Mouse (Mus musculus) MEL (cell line): ENCODE data around the gene Wipf3. TPM values are rescaled to one million over a fixed set of nuclear protein-coding genes. Genes with fewer than 3 reads are reported as not detected.

Source experiments
- DNase-seq: peaks from one replicate; pipeline ENCODE4 v3.0.0; 2011; ENCODE audit warnings: low read depth, low spot score
- H3K27ac ChIP-seq: 2 replicates; pipeline ENCODE4 v1.5.1; 2012; ENCODE audit warnings: low read depth, mild to moderate bottlenecking, control low read depth, low read length, moderate library complexity; ENCODE audit not compliant: control insufficient read depth
- H3K27me3 ChIP-seq, 2 experiments: fragments of 150-350 bp in 1 of 2; sonication (generic) in 1 of 2; 2 replicates each; pipeline ENCODE4 v1.6.1; 2012; ENCODE audit warnings: low read length in 2 of 2, mild to moderate bottlenecking in 2 of 2, improper control_type of control experiment in 1 of 2, moderate library complexity in 1 of 2; ENCODE audit not compliant: insufficient read depth in 2 of 2, control insufficient read depth in 1 of 2
- H3K36me3 ChIP-seq, 2 experiments: 2 replicates each; pipeline ENCODE4 v1.6.1; 2012 to 2014; ENCODE audit warnings: low read length in 2 of 2, improper control_type of control experiment in 1 of 2, inconsistent platforms in 1 of 2, mild to moderate bottlenecking in 1 of 2; ENCODE audit not compliant: insufficient read depth in 2 of 2, control insufficient read depth in 1 of 2
- H3K4me1 ChIP-seq, 2 experiments: fragments of 150-350 bp in 1 of 2; sonication (generic) in 1 of 2; 2 replicates each; pipeline ENCODE4 v1.6.1; 2012; ENCODE audit warnings: low read length in 2 of 2, improper control_type of control experiment in 1 of 2, mild to moderate bottlenecking in 1 of 2; ENCODE audit not compliant: insufficient read depth in 2 of 2, control insufficient read depth in 1 of 2
- H3K4me3 ChIP-seq, 2 experiments: fragments of 150-350 bp in 1 of 2; sonication (generic) in 1 of 2; 2 replicates each; pipeline ENCODE4 v1.5.1; 2012; ENCODE audit warnings: low read depth in 2 of 2, low read length in 2 of 2, mild to moderate bottlenecking in 2 of 2, moderate library complexity in 2 of 2, control low read depth in 1 of 2, improper control_type of control experiment in 1 of 2; ENCODE audit not compliant: control insufficient read depth in 1 of 2, insufficient read depth in 1 of 2
- H3K79me2 ChIP-seq: 2 replicates; pipeline ENCODE4 v1.6.1; 2012; ENCODE audit warnings: mild to moderate bottlenecking, low read length, moderate library complexity; ENCODE audit not compliant: control insufficient read depth, poor library complexity, insufficient read depth
- H3K9ac ChIP-seq: 2 replicates; pipeline ENCODE4 v1.6.1; 2012; ENCODE audit warnings: low read depth, mild to moderate bottlenecking, control low read depth, low read length, moderate library complexity; ENCODE audit not compliant: control insufficient read depth, poor library complexity, severe bottlenecking
- H3K9me3 ChIP-seq: fragments of 150-350 bp; sonication (generic); replicated peaks from 2 replicates; pipeline ENCODE4 v1.6.1; 2012; ENCODE audit warnings: mild to moderate bottlenecking, low read length, improper control_type of control experiment, moderate library complexity; ENCODE audit not compliant: insufficient read depth
- BHLHE40 ChIP-seq: IDR thresholded peaks from 2 replicates; pipeline ENCODE4 v1.6.1; 2012; ENCODE audit warnings: low read depth, mild to moderate bottlenecking, inconsistent platforms, low read length, improper control_type of control experiment, borderline replicate concordance
- CHD1 ChIP-seq: IDR thresholded peaks from 2 replicates; pipeline ENCODE4 v1.6.1; 2012; ENCODE audit warnings: low read depth, mild to moderate bottlenecking, inconsistent platforms, low read length, improper control_type of control experiment
- CHD2 ChIP-seq: IDR thresholded peaks from 2 replicates; pipeline ENCODE4 v1.6.1; 2011; ENCODE audit warnings: low read length, improper control_type of control experiment
- CTCF ChIP-seq, 3 experiments: IDR thresholded peaks in 2 of 3; conservative IDR thresholded peaks in 1 of 3; 2 replicates each; pipeline ENCODE4 v1.5.1; 2011 to 2012; ENCODE audit warnings: low read length in 3 of 3, low read depth in 2 of 3, mild to moderate bottlenecking in 2 of 3, improper control_type of control experiment in 1 of 3, inconsistent platforms in 1 of 3, mixed read lengths in 1 of 3, moderate library complexity in 1 of 3; ENCODE audit not compliant: control insufficient read depth in 1 of 3, insufficient read depth in 1 of 3, poor library complexity in 1 of 3, severe bottlenecking in 1 of 3
- ELF1 ChIP-seq: IDR thresholded peaks from 2 replicates; pipeline ENCODE4 v1.6.1; 2014; ENCODE audit warnings: low read depth, mild to moderate bottlenecking, inconsistent platforms, low read length, improper control_type of control experiment, moderate library complexity
- GATA1 ChIP-seq: IDR thresholded peaks from 2 replicates; pipeline ENCODE4 v1.6.1; 2011; ENCODE audit warnings: low read depth, low read length, improper control_type of control experiment
- HCFC1 ChIP-seq: IDR thresholded peaks from 2 replicates; pipeline ENCODE4 v1.6.1; 2012; ENCODE audit warnings: low read depth, mild to moderate bottlenecking, inconsistent platforms, low read length, improper control_type of control experiment, moderate library complexity
- JUND ChIP-seq: IDR thresholded peaks from 2 replicates; pipeline ENCODE4 v1.6.1; 2011; ENCODE audit warnings: low read depth, mild to moderate bottlenecking, improper control_type of control experiment, low read length
- KAT2A ChIP-seq: conservative IDR thresholded peaks from 2 replicates; pipeline ENCODE4 v1.6.1; 2012; ENCODE audit warnings: low read depth, low read length, improper control_type of control experiment, inconsistent platforms
- MAFK ChIP-seq: IDR thresholded peaks from 2 replicates; pipeline ENCODE4 v1.6.1; 2011; ENCODE audit warnings: low read depth, mild to moderate bottlenecking, low read length, improper control_type of control experiment, borderline replicate concordance
- MAZ ChIP-seq: IDR thresholded peaks from 2 replicates; pipeline ENCODE4 v1.6.1; 2012; ENCODE audit warnings: low read depth, mild to moderate bottlenecking, inconsistent platforms, low read length, improper control_type of control experiment
- MEF2A ChIP-seq: IDR thresholded peaks from 2 replicates; pipeline ENCODE4 v1.6.1; 2014; ENCODE audit warnings: low read depth, mild to moderate bottlenecking, inconsistent platforms, low read length, improper control_type of control experiment; ENCODE audit not compliant: poor library complexity, insufficient replicate concordance, severe bottlenecking; ENCODE audit errors: extremely low read depth
- MXI1 ChIP-seq: IDR thresholded peaks from 2 replicates; pipeline ENCODE4 v1.6.1; 2011; ENCODE audit warnings: mild to moderate bottlenecking, low read depth, low read length, improper control_type of control experiment
- NELFE ChIP-seq: IDR thresholded peaks from 2 replicates; pipeline ENCODE4 v1.6.1; 2011; ENCODE audit warnings: low read depth, low read length, improper control_type of control experiment
- POLR2A ChIP-seq, 2 experiments: IDR thresholded peaks; 2 replicates each; pipeline ENCODE4 v1.6.1; 2011 to 2012; ENCODE audit warnings: low read length in 2 of 2, mild to moderate bottlenecking in 2 of 2, control low read depth in 1 of 2, improper control_type of control experiment in 1 of 2, low read depth in 1 of 2, moderate library complexity in 1 of 2; ENCODE audit not compliant: control insufficient read depth in 1 of 2, insufficient read depth in 1 of 2, poor library complexity in 1 of 2
- POLR2AphosphoS5 ChIP-seq: IDR thresholded peaks from 2 replicates; pipeline ENCODE4 v1.6.1; 2012; ENCODE audit warnings: low read depth, borderline replicate concordance, mild to moderate bottlenecking, inconsistent platforms, low read length, moderate library complexity, mixed read lengths
- RAD21 ChIP-seq: IDR thresholded peaks from 2 replicates; pipeline ENCODE4 v1.6.1; 2011; ENCODE audit warnings: mild to moderate bottlenecking, low read depth, low read length, improper control_type of control experiment
- RCOR1 ChIP-seq: IDR thresholded peaks from 2 replicates; pipeline ENCODE4 v1.6.1; 2012; ENCODE audit warnings: low read depth, mild to moderate bottlenecking, inconsistent platforms, low read length, improper control_type of control experiment
- SIN3A ChIP-seq: IDR thresholded peaks from 2 replicates; pipeline ENCODE4 v1.6.1; 2012; ENCODE audit warnings: low read length, improper control_type of control experiment, inconsistent platforms
- TAL1 ChIP-seq: IDR thresholded peaks from 2 replicates; pipeline ENCODE4 v1.6.1; 2012; ENCODE audit warnings: mild to moderate bottlenecking, inconsistent platforms, low read length, moderate library complexity, mixed read lengths
- TBP ChIP-seq: IDR thresholded peaks from 2 replicates; pipeline ENCODE4 v1.8.0; 2011; ENCODE audit warnings: low read depth, low read length, improper control_type of control experiment
- TCF12 ChIP-seq: IDR thresholded peaks from 2 replicates; pipeline ENCODE4 v1.6.1; 2014; ENCODE audit warnings: low read depth, mild to moderate bottlenecking, inconsistent platforms, low read length, improper control_type of control experiment, moderate library complexity
- UBTF ChIP-seq: IDR thresholded peaks from 2 replicates; pipeline ENCODE4 v1.6.1; 2012; ENCODE audit warnings: low read depth, mild to moderate bottlenecking, inconsistent platforms, low read length, improper control_type of control experiment, moderate library complexity, borderline replicate concordance; ENCODE audit not compliant: insufficient read depth
- USF1 ChIP-seq: IDR thresholded peaks from 2 replicates; pipeline ENCODE4 v1.6.1; 2014; ENCODE audit warnings: low read depth, mild to moderate bottlenecking, inconsistent platforms, low read length, improper control_type of control experiment, moderate library complexity
- USF2 ChIP-seq, 2 experiments: IDR thresholded peaks; 2 replicates each; pipeline ENCODE4 v1.6.1; 2011 to 2012; ENCODE audit warnings: improper control_type of control experiment in 2 of 2, low read length in 2 of 2, borderline replicate concordance in 1 of 2, inconsistent platforms in 1 of 2, low read depth in 1 of 2, mild to moderate bottlenecking in 1 of 2; ENCODE audit not compliant: insufficient read depth in 1 of 2
- ZC3H11A ChIP-seq: IDR thresholded peaks from 2 replicates; pipeline ENCODE4 v1.6.1; 2012; ENCODE audit warnings: low read depth, mild to moderate bottlenecking, inconsistent platforms, low read length, improper control_type of control experiment
- ZKSCAN1 ChIP-seq: IDR thresholded peaks from 2 replicates; pipeline ENCODE4 v1.6.1; 2012; ENCODE audit warnings: low read depth, mild to moderate bottlenecking, inconsistent platforms, low read length, improper control_type of control experiment, moderate library complexity
- ZMIZ1 ChIP-seq: IDR thresholded peaks from 2 replicates; pipeline ENCODE4 v1.6.1; 2012; ENCODE audit warnings: low read depth, mild to moderate bottlenecking, inconsistent platforms, low read length, improper control_type of control experiment, moderate library complexity
- ZNF384 ChIP-seq: IDR thresholded peaks from 2 replicates; pipeline ENCODE4 v1.6.1; 2012; ENCODE audit warnings: low read depth, mild to moderate bottlenecking, inconsistent platforms, low read length, improper control_type of control experiment
- polyA plus RNA-seq, 2 experiments: library from polyadenylated mRNA; stranded (reverse) in 1 of 2; unstranded in 1 of 2; fragments of >175 nt in 1 of 2; fragments of >200 nt in 1 of 2; gene quantifications; 2 replicates each; pipeline versions ENCODE4 v1.2.1 to v1.2.4; 2012; ENCODE audit warnings: low replicate concordance in 2 of 2, low read depth in 1 of 2; ENCODE audit not compliant: insufficient read length in 2 of 2, insufficient read depth in 1 of 2, missing spikeins in 1 of 2
- total RNA-seq: library from RNA; depleted of rRNA; stranded (reverse); fragments of 300-350 nt; gene quantifications from 2 replicates; pipeline ENCODE4 v1.2.3, GENCODE M21; 2012; rRNA removed

Gene Wipf3
- total RNA-seq (not detected in 2 replicates), polyA plus RNA-seq (not detected)

DNA sequence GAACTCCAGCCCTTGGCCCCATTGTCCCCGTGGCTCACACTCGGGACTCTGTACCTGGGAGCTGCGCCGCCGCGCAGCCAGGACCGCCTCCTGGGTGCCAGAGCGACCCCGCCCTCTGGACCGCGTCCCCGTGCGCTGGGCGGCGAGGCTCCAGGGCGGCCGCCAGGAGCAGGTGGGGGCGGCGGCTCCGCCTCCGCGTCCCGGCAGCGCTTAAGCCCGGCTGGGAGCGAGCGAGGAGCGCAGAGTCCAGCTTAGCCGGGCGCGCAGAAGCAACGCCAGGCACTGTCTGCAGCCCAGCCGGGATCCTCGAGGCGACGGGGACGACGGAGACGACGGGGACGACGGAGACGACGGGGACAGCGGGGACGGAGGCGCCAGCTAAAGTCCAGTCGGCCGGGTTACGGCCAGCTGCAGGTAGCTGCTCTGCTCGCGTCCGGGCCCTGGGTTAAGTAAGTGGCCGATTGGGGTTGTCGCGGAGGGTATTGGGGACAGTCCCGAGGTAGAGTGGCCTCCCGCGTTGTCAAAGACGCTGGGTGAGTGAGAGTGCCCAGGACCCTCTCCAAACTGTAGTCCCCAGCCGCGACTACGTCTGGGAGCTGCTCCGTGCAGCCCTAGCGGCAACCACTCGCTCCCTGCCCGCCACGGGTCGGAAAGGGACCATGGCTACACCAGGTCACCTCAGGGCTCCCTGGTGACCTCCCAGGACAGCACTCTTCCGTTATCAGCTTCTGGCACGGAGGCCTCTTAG lies at the start of gene Wipf3:
Wipf3 (plus strand) TSS at position 157 of the 748 bp plus-strand sequence.
- no peak for DNase-seq
- Histone ChIP-seq H3K27ac (no peak within 1 kb of the TSS), H3K9ac (no peak within 1 kb of the TSS), H3K9me3 (no peaks in the 10 kb centered on the region), H3K27me3 (no peaks in the 10 kb centered on the region), H3K36me3 (no peaks in the 10 kb centered on the region), H3K4me1 (no peaks in the 10 kb centered on the region), H3K4me3 (no peak within 1 kb of the TSS), H3K79me2 (no peaks in the 10 kb centered on the region)
- TF ChIP-seq CHD2 (no peak), RCOR1 (no peak), CTCF (IDR thresholded peaks at IDR 0.05 in 2 of 3, conservative IDR thresholded peaks at IDR 0.05 in 1 of 3; ENCODE audit: control insufficient read depth in 1 of 3, insufficient read depth in 1 of 3, low read depth in 2 of 3, low read length in 3 of 3, poor library complexity in 1 of 3, severe bottlenecking in 1 of 3) (no peak), RAD21 (no peak), UBTF (no peak), TAL1 (no peak), MXI1 (no peak), USF2 (IDR thresholded peaks at IDR 0.05; ENCODE audit: borderline replicate concordance in 1 of 2, insufficient read depth in 1 of 2, low read depth in 1 of 2, low read length in 2 of 2) (no peak), MEF2A (no peak), ELF1 (no peak), JUND (no peak), USF1 (no peak), HCFC1 (no peak), POLR2A (IDR thresholded peaks at IDR 0.05; ENCODE audit: control insufficient read depth in 1 of 2, insufficient read depth in 1 of 2, low read depth in 1 of 2, low read length in 2 of 2, poor library complexity in 1 of 2) (no peak), MAZ (no peak), MAFK (no peak), BHLHE40 (no peak), ZC3H11A (no peak)

DNA sequence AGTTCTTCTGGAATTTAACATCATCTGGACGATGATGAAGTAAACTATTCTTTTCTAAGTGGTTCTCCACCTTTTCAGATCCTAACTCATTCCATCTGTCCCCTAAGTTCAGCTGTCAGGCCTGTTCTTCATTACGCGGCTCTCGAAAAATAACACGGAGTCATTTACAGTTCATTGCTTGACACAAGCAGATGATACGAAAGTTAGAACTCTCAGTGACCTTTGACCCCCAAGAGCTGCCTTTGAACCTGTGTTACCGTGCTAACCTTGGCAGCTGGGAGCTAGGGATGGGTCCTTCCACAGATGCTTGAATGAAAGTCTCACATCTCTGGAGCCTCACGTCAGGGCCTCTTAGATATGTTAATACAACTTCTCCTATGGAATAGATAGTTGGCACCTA lies 46.8 kb upstream of the Wipf3 start:
- Histone ChIP-seq H3K4me3 (no peak overlapping the region), H3K4me1 (no peaks in the 10 kb centered on the region), H3K36me3 (no peaks in the 10 kb centered on the region), H3K9me3 (no peaks in the 10 kb centered on the region), H3K27ac (no peak overlapping the region), H3K27me3 (no peaks in the 10 kb centered on the region), H3K9ac (no peak overlapping the region), H3K79me2 (no peaks in the 10 kb centered on the region)
- DNase-seq, result no peak
- TF ChIP-seq BHLHE40, result no peak
- TF ChIP-seq UBTF, result no peak
- TF ChIP-seq ZNF384, result no peak
- no peak for TF ChIP-seq RAD21
- no peak for TF ChIP-seq SIN3A
- TF ChIP-seq TBP, result no peak
- no peak for TF ChIP-seq CHD1
- no peak for TF ChIP-seq USF2 (IDR thresholded peaks at IDR 0.05; ENCODE audit: borderline replicate concordance in 1 of 2, insufficient read depth in 1 of 2, low read depth in 1 of 2, low read length in 2 of 2)
- TF ChIP-seq GATA1, result no peak
- TF ChIP-seq NELFE, result no peak
- TF ChIP-seq ZKSCAN1, result no peak
- TF ChIP-seq KAT2A, result no peak
- TF ChIP-seq TCF12, result no peak
- no peak for TF ChIP-seq ZC3H11A
- TF ChIP-seq CTCF (IDR thresholded peaks at IDR 0.05 in 2 of 3, conservative IDR thresholded peaks at IDR 0.05 in 1 of 3; ENCODE audit: control insufficient read depth in 1 of 3, insufficient read depth in 1 of 3, low read depth in 2 of 3, low read length in 3 of 3, poor library complexity in 1 of 3, severe bottlenecking in 1 of 3), result no peak
- TF ChIP-seq USF1, result no peak
- no peak for TF ChIP-seq POLR2AphosphoS5
- no peak for TF ChIP-seq ZMIZ1
